Mouse (Mus musculus) liver, embryonic 16.5 days (tissue): ENCODE measurements around the gene Prkch. TPM values are rescaled to one million over a fixed set of nuclear protein-coding genes. Genes with fewer than 3 reads are reported as not detected.

Source experiments
- ATAC-seq: fragments of 200-750 bp; cut with Nextera tagmentation; 2 replicates; pipeline ENCODE4 v1.8.0; 2017; ENCODE audit warnings: low read depth, mild to moderate bottlenecking, moderate number of reproducible peaks, moderate library complexity
- H3K27ac ChIP-seq: fragments of 300-500 bp; sonication (generic); 2 replicates; pipeline ENCODE4 v1.5.1; 2014; ENCODE audit warnings: mild to moderate bottlenecking, low read length
- H3K27me3 ChIP-seq: fragments of 300-500 bp; sonication (generic); 2 replicates; pipeline ENCODE4 v1.6.1; 2014; ENCODE audit warnings: low read depth, low read length, mixed read lengths; ENCODE audit not compliant: control insufficient read depth, insufficient read depth
- H3K36me3 ChIP-seq: fragments of 300-500 bp; sonication (generic); 2 replicates; pipeline ENCODE4 v1.6.1; 2014; ENCODE audit warnings: mild to moderate bottlenecking; ENCODE audit not compliant: control insufficient read depth, insufficient read depth
- H3K4me1 ChIP-seq: fragments of 300-500 bp; sonication (generic); 2 replicates; pipeline ENCODE4 v1.6.1; 2014; ENCODE audit warnings: low read depth, low read length, mixed read lengths; ENCODE audit not compliant: control insufficient read depth
- H3K4me2 ChIP-seq: fragments of 300-500 bp; sonication (generic); 2 replicates; pipeline ENCODE4 v1.6.1; 2014; ENCODE audit warnings: low read depth, low read length, mixed read lengths
- H3K4me3 ChIP-seq: fragments of 300-500 bp; sonication (generic); 2 replicates; pipeline ENCODE4 v1.5.1; 2014; ENCODE audit warnings: low read depth, mild to moderate bottlenecking, low read length
- H3K9ac ChIP-seq: fragments of 300-500 bp; sonication (generic); 2 replicates; pipeline ENCODE4 v1.6.1; 2014; ENCODE audit warnings: low read depth, low read length
- H3K9me3 ChIP-seq: fragments of 300-500 bp; sonication (generic); replicated peaks from 2 replicates; pipeline ENCODE4 v1.6.1; 2016; ENCODE audit warnings: low read length; ENCODE audit not compliant: control insufficient read depth
- WGBS: fragments of 180-500 bp; shearing (Covaris S2); extraction: QIAGEN DNeasy Blood & Tissue Kit; methylation state at CpG from one replicate; pipeline ENCODE4 v1.1.7; 2014; ENCODE audit not compliant: insufficient replicate concordance; 5-methylcytosine and 5-hydroxymethylcytosine counted together
- polyA plus RNA-seq: library from polyadenylated mRNA; unstranded; fragments of >200 nt; fragmentation: Nextera tagmentation; extraction: Ambion mirVana; gene quantifications from 2 replicates; pipeline ENCODE4 v1.2.1, GENCODE M21; 2015

Gene Prkch
- polyA plus RNA-seq, 1 experiment from 2014 or later: 1.6 TPM

DNA sequence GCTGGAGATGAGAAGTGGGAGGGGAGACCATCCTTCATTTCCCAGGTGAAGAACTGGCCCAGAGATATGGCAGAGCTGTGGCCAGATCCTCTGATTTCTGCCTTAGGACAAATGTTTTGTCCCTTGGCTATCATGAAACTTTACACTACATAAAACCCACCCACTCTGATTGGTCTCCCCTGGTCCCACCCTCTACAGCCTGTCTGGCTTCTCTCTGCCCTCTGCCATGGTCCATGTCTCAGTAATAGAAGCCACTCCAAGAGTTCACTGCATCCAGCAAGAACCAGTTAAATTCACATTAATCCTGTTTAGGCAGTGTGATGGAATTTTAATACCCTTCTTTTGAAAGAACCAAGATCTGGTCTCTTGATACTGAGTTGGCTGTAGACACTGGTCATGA, 158.5 kb downstream of the Prkch start:
- no peak overlapping the region for H3K4me3 ChIP-seq
- ATAC-seq: no peak
- no peaks in the 10 kb centered on the region for H3K4me1 ChIP-seq
- H3K4me2 ChIP-seq: no peak overlapping the region
- no peaks in the 10 kb centered on the region for H3K27me3 ChIP-seq
- H3K27ac ChIP-seq: no peak overlapping the region
- H3K9ac ChIP-seq: no peak overlapping the region
- H3K36me3 ChIP-seq: no peaks in the 10 kb centered on the region
- H3K9me3 ChIP-seq: no peaks in the 10 kb centered on the region

DNA sequence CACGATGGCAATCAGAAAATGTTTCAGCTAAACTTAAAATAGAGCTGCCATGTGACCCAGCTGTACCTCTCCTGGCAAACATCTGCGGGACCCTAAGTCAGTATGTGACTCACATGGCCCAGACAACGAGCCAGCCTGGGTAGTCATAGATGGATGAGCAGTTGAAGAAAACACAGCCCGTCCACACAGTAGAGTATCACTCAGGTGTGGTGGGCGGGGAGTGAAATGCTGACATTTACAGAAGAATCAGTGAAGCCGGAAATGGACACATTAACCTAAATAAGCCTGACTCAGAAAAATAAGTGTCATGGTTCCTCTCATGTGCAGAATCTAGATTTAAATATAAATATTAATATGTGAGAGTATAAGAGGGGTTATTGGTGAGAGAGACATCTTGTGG, 161.5 kb downstream of the Prkch start:
- Histone ChIP-seq H3K4me3 (no peak overlapping the region), H3K4me1 (no peaks in the 10 kb centered on the region), H3K9ac (no peak overlapping the region), H3K27me3 (no peaks in the 10 kb centered on the region), H3K9me3 (no peaks in the 10 kb centered on the region), H3K36me3 (no peaks in the 10 kb centered on the region), H3K4me2 (no peak overlapping the region), H3K27ac (no peak overlapping the region)
- WGBS: 64% methylated on average over 6 of the region's 6 CpGs
- no peak for ATAC-seq

DNA sequence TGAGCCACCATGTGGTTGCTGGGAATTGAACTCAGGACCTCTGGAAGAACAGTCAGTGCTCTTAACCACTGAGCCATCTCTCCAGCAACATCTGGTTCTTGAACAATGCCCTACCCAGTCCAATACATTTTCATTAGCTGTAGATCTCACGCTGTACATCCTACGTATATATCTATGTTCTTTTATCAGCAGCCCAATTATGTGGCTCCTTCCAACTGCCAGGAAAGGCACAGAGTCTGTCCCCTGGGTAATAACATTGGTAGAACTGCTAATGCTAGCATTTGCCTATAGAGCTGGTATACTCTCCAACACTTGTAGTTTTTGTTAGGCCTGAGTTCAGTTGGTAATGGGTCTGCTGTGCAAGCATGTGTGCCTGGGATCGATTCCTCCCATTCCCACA, 163.8 kb downstream of the Prkch start:
- no peak for ATAC-seq
- WGBS: 65% methylated on average over 3 of the region's 3 CpGs
- Histone ChIP-seq H3K4me3 (no peak overlapping the region), H3K4me2 (no peak overlapping the region), H3K27me3 (no peaks in the 10 kb centered on the region), H3K27ac (no peak overlapping the region), H3K36me3 (no peaks in the 10 kb centered on the region), H3K4me1 (no peaks in the 10 kb centered on the region), H3K9ac (no peak overlapping the region), H3K9me3 (no peaks in the 10 kb centered on the region)

DNA sequence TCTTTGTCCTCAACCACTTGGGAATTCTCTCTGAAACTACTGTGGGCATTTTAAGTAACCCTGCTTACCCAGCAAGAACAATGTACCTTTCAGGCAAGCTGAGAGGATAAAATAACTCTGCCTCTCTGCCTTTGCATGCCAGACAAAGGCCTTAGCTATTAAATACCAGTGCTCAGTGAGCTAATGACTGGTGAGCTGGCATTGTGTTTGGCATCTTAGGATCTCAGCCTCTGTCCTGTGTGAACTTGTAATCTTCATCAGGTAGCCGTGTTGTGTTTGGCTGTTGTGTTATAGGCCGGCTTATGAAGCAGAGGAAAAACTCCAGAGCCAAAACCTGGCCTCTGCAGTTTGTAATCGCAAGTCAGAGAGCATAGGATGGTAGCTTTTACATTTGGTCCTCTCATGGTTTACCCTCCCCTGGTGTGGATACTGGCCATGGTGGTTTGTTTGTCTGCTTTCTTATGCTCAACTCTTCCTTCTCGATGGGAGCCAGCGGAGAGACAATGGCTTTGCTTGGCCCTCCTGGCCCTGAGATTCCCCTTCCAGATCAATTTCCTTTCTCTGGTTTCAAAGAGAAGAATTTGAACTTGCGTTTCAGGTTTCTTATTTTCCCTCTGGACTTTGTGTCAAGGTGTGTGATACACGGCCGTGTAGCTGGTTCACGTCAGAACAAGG, 170.0 kb downstream of the Prkch start:
- Histone ChIP-seq H3K4me3 (no peak overlapping the region), H3K9ac (no peak overlapping the region), H3K36me3 (no peaks in the 10 kb centered on the region), H3K4me1 (no peaks in the 10 kb centered on the region), H3K27ac (no peak overlapping the region), H3K9me3 (no peaks in the 10 kb centered on the region), H3K27me3 (no peaks in the 10 kb centered on the region), H3K4me2 (no peak overlapping the region)
- whole genome bisulfite sequencing: 64% methylated on average over 9 of the region's 9 CpGs
- ATAC-seq: no peak

DNA sequence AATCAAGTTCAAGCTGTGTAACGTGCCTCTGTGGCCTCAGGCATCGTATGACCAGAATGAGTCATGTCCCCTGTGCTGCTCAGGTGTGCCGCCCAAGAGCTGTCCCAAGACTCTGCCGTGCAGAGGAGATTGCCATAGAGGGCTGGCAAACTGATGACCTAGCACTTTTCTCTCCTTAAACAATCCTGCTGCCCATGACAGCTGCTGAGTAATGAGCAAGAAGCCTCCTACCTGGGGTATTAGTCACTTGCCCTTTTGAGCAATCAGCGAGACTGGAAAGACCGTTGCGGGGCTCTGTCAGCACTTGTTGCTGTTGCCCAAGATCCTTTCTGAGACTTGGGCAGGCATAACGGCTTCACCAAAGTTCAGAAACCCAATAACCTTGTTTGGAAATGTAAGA, 171.1 kb downstream of the Prkch start:
- ATAC-seq: peak; percentile 35; the same call in 1 of the 2 replicates
- Histone ChIP-seq H3K9ac (no peak overlapping the region), H3K36me3 (no peaks in the 10 kb centered on the region), H3K4me2 (no peak overlapping the region), H3K27ac (no peak overlapping the region), H3K4me1 (no peaks in the 10 kb centered on the region), H3K27me3 (no peaks in the 10 kb centered on the region), H3K9me3 (no peaks in the 10 kb centered on the region), H3K4me3 (no peak overlapping the region)
- WGBS: 66% methylated on average over 8 of the region's 8 CpGs

DNA sequence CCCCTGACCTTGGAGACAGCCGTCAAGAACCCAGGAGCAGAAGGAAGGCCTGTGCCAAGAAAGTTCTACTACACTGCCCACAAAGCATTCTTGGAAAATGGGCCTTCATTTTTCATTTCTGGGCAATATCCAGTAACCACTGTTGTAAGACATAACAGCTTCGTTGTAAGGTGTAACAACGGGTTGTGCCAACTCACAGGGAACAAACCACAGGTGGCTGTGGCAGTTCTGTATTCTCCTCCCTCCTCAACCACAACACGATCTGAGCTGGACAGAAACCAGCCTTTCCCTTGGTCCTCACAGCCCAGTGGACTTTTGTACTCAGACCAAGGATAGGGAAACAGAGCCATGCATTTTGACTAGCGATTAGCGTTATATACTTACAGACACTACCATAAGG, 171.9 kb downstream of the Prkch start:
- H3K9ac ChIP-seq: no peak overlapping the region
- no peak for ATAC-seq
- H3K9me3 ChIP-seq: no peaks in the 10 kb centered on the region
- H3K27ac ChIP-seq: no peak overlapping the region
- no peaks in the 10 kb centered on the region for H3K27me3 ChIP-seq
- 70% methylated on average over 6 of the region's 6 CpGs for WGBS
- no peak overlapping the region for H3K4me2 ChIP-seq
- no peaks in the 10 kb centered on the region for H3K4me1 ChIP-seq
- H3K36me3 ChIP-seq: no peaks in the 10 kb centered on the region
- no peak overlapping the region for H3K4me3 ChIP-seq

DNA sequence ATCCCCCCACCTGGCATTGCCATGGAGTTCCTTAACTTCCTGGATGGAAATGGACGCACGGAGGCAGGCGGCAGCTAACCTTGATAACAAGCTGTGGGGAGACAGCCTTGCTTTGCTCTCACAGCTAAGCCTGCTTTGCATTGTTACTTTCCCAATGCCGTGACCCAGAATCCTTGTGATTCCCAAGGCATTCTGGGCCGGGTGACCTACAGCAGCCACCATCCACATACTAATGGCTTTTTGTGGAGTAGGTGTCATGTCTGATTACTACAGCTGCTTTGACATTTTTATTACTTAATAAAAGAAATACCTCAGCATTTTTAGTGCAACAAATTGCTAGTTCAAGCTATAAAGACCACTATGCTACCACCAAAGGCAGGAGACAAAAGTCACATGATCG, 177.4 kb downstream of the Prkch start:
- Histone ChIP-seq H3K27ac (no peak overlapping the region), H3K4me1 (no peaks in the 10 kb centered on the region; the same call in 1 of the 2 replicates), H3K27me3 (no peaks in the 10 kb centered on the region), H3K36me3 (no peaks in the 10 kb centered on the region), H3K9ac (no peak overlapping the region), H3K9me3 (no peaks in the 10 kb centered on the region), H3K4me2 (no peak overlapping the region), H3K4me3 (no peak overlapping the region)
- 70% methylated on average over 6 of the region's 6 CpGs for WGBS
- ATAC-seq: no peak

DNA sequence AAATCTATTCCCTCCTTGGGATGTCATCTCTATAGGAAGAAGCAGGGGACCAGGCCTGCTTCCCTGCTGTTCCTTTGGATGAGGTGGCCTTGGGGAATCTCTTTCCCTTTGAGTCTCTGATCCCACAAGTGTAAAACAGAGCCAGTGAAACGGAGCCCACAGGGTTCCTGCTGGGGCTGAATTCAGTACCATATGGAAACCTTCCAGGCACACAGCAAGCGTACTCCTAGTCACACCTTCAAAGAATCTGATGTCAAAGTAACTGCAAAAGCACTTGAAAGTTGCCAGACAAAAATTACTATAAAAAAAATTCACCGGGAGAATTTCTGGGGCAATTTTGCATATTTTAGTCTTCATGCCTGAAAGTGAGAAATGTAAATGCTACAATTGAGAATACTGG, 178.2 kb downstream of the Prkch start:
- Histone ChIP-seq H3K27me3 (no peaks in the 10 kb centered on the region), H3K9ac (no peak overlapping the region), H3K4me1 (no peaks in the 10 kb centered on the region; the same call in 1 of the 2 replicates), H3K9me3 (no peaks in the 10 kb centered on the region), H3K36me3 (no peaks in the 10 kb centered on the region), H3K27ac (no peak overlapping the region), H3K4me3 (no peak overlapping the region), H3K4me2 (no peak overlapping the region)
- WGBS: 71% methylated on average over 3 of the region's 3 CpGs
- ATAC-seq: no peak

DNA sequence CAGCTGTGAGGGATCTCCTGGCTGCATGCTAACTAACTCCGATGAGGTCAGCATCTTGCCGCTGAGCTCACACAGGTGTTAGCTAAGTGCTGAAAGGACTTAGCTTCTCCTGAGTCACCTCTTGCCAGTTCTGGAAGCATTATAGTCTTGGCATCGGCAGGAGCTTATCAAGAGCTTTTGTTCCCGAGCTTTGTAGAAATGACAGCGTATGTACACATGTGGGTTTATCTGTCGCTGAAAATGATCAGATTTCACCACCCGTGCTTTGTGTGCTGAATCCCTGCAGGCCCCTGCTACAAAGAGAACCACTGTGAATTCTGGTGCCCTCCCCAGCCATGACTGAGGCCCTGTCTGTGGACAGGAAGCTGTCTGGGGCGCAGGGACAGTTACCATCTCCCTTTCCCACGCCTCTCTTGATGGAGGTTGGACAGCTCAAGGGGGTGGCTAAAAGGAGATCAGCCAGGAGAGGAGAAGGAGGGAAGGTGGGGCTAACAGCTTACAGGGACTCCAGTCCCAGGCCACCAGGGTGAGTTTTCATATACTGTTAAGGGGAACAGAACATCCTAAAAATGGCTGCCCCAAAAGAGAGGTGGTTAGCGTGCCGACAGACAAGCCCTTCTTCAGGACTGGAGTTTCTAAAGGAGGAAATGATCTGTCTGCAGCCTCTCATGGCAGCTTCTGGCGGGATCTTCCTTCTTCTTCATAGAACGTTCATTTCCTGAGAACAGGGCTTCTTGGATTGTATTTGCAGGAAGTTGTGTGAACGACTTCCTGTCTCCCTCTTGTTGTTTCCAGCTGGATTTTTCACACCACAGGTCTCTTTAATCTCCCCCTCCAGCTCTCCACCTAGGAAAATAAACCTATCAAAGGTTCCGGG, 180.3 kb downstream of the Prkch start:
- ATAC-seq: no peak
- no peak overlapping the region for H3K4me3 ChIP-seq
- H3K27me3 ChIP-seq: no peaks in the 10 kb centered on the region
- H3K4me1 ChIP-seq: no peaks in the 10 kb centered on the region; the same call in 1 of the 2 replicates
- no peak overlapping the region for H3K4me2 ChIP-seq
- no peak overlapping the region for H3K9ac ChIP-seq
- no peaks in the 10 kb centered on the region for H3K9me3 ChIP-seq
- H3K36me3 ChIP-seq: no peaks in the 10 kb centered on the region
- no peak overlapping the region for H3K27ac ChIP-seq
- WGBS: 35% methylated on average over 15 of the region's 15 CpGs
